Mouse (Mus musculus) B cell, adult 67 days (primary cell): ENCODE data around the gene Eif2ak2. TPM values are rescaled to one million over a fixed set of nuclear protein-coding genes. Genes with fewer than 3 reads are reported as not detected.

Experiments used
- total RNA-seq, 2 experiments: library from RNA; stranded (reverse); gene quantifications; 4 replicates each; pipeline ENCODE4 v1.2.4; 2023

Gene Eif2ak2
- 10 to 100 TPM; 29.6 to 43.8 TPM for total RNA-seq

DNA sequence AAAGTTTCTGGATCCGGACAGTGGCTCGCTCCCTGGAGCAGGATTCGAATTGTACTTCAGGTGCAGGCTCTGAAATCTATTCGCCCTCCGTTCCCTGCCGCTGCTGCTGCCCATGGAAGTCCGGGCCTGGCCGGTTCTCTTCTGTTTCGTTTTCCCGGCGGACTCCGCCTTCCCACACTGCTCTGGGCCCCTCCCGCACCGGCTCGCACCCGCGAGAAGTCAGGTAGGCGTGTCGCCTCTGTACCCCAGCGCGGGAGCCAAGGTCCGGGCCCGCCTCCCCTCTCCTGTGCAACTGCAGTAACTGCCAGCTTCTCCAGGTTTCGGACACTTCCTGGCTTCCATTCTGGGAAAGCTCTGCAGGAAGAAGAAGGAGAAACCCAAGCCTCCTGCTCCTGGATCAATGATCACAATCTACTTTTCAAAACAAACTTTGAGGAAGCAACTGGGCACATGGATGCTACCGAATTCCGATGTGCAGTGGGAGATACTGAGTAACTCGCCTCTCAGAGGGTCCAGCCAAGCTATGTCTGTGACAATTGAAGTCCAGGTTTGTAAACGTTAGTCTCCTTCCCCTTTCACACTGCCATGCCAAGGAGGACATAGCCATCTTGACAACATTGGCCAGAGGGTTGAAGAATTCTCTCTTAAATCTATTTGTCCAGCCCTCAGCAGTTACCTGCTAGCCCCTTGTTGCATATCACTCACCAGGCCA, at the start of gene Eif2ak2:
Eif2ak2 (minus strand) TSS at position 173 of the 712 bp plus-strand sequence.

DNA sequence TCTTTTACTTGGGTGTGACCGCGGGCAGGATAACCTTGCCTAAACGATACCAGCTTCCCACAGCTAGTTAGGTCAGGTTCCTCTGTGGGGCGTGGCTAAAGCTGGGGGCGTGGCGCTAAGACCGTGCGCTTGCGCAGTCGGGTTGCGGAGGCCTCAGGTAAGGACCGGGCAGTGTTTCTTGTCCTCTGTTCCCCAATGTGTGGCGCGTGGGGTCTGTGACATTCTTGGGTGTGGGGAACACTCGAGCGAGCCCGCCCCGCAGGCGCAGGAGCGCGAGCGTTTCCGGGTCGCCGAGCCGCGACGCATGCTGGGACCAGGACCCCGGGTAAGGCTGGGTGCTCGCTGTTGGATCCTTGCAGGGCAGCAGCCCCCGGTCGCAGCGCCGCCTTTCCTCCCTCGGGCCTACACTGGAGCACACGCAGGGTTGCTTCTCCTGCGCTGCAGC, 34.0 kb upstream of the Eif2ak2 start, which contains the start of gene Cebpzos:
Cebpzos (plus strand) TSS at position 132 of the 445 bp plus-strand sequence.

DNA sequence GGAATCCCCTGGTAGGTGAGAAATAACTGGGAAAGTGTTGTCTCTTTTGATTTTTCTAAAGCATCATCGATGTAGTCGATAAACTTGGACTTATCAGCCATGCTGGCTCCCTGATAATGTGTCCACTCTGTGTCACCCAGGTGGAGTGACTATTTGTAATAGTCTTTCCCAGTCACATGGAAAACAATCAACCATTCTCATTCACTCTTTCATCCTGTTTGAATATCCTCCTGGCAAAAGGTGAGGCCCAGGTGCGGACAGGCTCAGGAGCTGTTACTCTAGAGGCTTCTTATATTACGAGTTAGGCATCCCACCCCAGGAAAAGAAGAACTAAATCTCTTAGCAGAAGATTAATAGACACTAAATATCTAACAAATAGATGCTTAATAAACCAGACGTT, 24.5 kb upstream of the Eif2ak2 start, which contains the start of gene Sult6b1:
Sult6b1 (minus strand) TSS at position 101 of the 400 bp plus-strand sequence.

DNA sequence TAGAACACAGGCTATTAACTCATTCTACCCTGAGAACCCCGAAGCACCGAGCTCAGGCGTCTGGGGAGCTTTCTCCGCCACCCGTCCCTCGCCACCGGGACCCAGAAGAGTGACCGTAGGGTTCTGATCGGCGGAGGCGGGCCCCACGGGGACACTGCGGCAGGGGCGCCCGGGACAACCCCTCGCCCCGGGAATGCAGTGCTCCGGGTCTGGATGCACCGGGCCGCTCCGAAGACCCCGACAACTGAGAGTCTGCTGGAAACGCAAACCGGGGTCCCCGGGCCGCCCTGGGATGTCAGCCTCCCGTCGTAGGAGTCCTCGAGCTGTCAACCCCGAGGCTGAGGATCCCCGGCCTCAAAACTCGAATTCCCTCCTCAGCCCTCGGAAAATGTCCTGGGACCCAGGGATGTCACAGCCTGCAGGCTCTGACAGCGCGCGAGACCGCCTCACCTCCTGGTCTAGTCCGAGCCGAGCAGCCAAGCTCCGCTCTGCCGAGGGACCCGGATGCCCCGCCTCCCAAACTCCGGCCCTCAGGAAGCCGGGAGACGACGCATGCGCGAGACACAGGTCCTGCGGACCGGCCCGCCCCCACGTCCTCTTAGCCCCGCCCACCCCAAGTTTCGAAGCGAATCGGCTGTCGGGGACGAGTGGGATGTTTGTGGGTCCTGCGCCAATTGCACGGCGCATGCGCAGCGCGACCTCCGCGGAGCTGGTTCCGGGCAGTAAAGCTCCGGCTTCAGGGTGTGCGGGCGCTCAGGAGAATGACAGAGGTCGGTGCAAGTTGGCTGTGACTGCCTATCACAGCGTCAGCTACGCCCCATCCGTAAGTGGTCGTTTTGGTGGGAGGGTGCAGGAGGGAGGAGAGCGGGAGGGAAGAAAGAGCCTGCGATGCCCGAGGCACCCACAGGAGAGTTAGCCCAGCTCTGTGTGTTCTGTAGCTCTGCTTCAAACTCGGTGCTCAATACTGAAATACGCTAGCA, 47.2 kb downstream of the Eif2ak2 start, which contains the start of the genes Heatr5b and Gpatch11:
Heatr5b (minus strand) TSS at position 509 of the 980 bp plus-strand sequence.
Gpatch11 (plus strand) TSS at position 712 of the 980 bp plus-strand sequence.

Other genes starting within 250 kb of the Eif2ak2 start
- gene Strn, start 145.4 kb downstream of the Eif2ak2 start, total RNA-seq = 10 to 100 TPM; 33.1 to 38.4 TPM
- 10 to 100 TPM; 36.2 to 40.1 TPM for gene Heatr5b, start 47.2 kb downstream of the Eif2ak2 start, total RNA-seq
- gene Gpatch11, start 47.0 kb downstream of the Eif2ak2 start, total RNA-seq = 10 to 100 TPM; 27.0 to 44.3 TPM
- not detected for gene Sult6b1, start 24.4 kb upstream of the Eif2ak2 start, total RNA-seq
- 10 to 100 TPM; 12.0 to 14.7 TPM for gene Cebpzos, start 33.9 kb upstream of the Eif2ak2 start, total RNA-seq
- gene Cebpz, start 54.5 kb upstream of the Eif2ak2 start, total RNA-seq = 100 to 1,000 TPM; 105 to 111 TPM
- 10 to 100 TPM; 24.9 to 27.7 TPM for gene Ndufaf7, start 54.6 kb upstream of the Eif2ak2 start, total RNA-seq
- 10 to 100 TPM; 53.6 to 55.3 TPM for gene Prkd3, start 138.2 kb upstream of the Eif2ak2 start, total RNA-seq
- gene Qpct, start 169.3 kb upstream of the Eif2ak2 start, total RNA-seq = not detected